Mouse (Mus musculus): ENCODE data around the gene Tmeff2. TPM values are rescaled to one million over a fixed set of nuclear protein-coding genes. Genes with fewer than 3 reads are reported as not detected.

Tmeff2 gene
- polyA plus RNA-seq, 1 experiment from 2014 or later: 7.2 TPM

DNA sequence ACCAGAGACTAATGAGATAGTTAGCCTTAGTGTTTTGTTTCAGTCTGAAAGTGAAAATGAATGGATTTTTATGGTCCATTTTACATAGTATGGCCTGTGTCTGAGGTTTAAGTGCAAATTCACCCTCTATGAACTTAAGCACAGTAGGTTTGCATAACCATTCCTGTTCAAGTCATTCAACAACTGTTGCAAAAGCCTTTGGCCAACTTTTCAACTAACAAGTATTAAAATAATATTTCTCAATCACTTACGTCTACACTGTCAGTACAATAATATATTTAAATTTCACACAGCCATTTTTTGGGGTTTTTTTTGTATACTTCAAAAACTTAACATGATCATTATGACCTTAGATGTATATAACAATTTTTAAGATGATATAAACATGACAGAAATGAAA, 240.9 kb downstream of the Tmeff2 start:
- no peaks in the 10 kb centered on the region for H3K36me3 ChIP-seq (replicated peaks)
- 93% methylated on average over 1 of the region's 1 CpGs for WGBS
- H3K27me3 ChIP-seq (replicated peaks; ENCODE audit: low read depth, poor library complexity, severe bottlenecking): no peaks in the 10 kb centered on the region
- no peak overlapping the region for H3K27ac ChIP-seq (replicated peaks)
- H3K4me1 ChIP-seq: peaks cover 8% of the 10 kb centered on the region
- no peak for DNase-seq (ENCODE audit: low spot score)
- H3K4me3 ChIP-seq: no peak overlapping the region
- H3K9me3 ChIP-seq: no peaks in the 10 kb centered on the region

DNA sequence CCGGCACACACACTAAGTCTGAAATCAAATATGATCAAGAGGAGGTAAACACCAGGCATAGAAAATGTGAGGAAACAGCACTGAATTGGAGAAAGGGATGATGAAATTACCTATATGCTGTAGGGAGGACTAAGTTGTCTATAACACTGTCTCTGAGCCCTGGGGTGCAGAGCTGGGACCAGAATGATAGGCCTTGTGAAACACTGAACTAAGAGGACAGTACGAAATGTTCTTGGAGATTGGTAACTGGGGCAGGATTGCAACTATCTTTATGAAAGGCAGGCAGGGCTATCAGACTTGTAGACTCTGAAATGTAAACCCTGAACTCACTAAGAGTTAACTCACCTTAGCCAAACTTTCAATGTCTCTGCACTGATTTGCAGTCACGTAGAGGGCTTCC, 242.3 kb downstream of the Tmeff2 start:
- Histone ChIP-seq H3K4me3 (no peak overlapping the region), H3K4me1 (peaks cover 8% of the 10 kb centered on the region), H3K36me3 (replicated peaks) (no peaks in the 10 kb centered on the region), H3K27ac (replicated peaks) (no peak overlapping the region), H3K9me3 (no peaks in the 10 kb centered on the region), H3K27me3 (replicated peaks; ENCODE audit: low read depth, poor library complexity, severe bottlenecking) (no peaks in the 10 kb centered on the region)
- no peak for DNase-seq (ENCODE audit: low spot score)
- 80% methylated on average over 3 of the region's 3 CpGs for WGBS

GRCm38 (mm10) chr1:51145693-51146092, 245.2 kb downstream of the Tmeff2 start:
- Histone ChIP-seq H3K9me3 (no peaks in the 10 kb centered on the region), H3K4me1 (peaks cover 16% of the 10 kb centered on the region), H3K27ac (replicated peaks) (no peak overlapping the region), H3K27me3 (replicated peaks; ENCODE audit: low read depth, poor library complexity, severe bottlenecking) (no peaks in the 10 kb centered on the region), H3K4me3 (no peak overlapping the region), H3K36me3 (replicated peaks) (no peaks in the 10 kb centered on the region)
- no peak for DNase-seq (ENCODE audit: low spot score)
- 69% methylated on average over 4 of the region's 4 CpGs for WGBS

GRCm38 (mm10) chr1:51148481-51149137, 248.2 kb downstream of the Tmeff2 start:
- no peak overlapping the region for H3K27ac ChIP-seq (replicated peaks)
- H3K36me3 ChIP-seq (replicated peaks): no peaks in the 10 kb centered on the region

DNA sequence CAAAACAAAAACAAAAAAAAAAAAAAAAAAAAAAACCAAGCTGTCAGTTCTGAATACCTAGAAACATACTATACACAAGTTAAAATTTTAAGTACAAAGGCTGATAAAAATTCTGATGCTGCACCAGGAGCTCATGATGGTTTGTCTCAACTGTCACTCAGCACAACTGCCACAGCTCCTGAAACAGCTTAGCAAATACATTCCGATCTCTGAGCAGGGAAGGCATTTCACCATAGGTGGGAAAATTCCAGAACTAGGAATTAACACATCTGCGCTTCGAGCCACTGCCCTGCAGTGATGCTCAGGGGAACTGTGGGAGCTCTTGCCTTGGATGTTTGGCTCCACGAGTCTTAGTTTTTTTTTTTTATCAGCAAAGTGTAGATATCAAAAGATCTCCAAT, 249.0 kb downstream of the Tmeff2 start:
- Histone ChIP-seq H3K9me3 (no peaks in the 10 kb centered on the region), H3K27ac (replicated peaks) (no peak overlapping the region), H3K4me1 (peaks cover 24% of the 10 kb centered on the region), H3K36me3 (replicated peaks) (no peaks in the 10 kb centered on the region), H3K4me3 (no peak overlapping the region), H3K27me3 (replicated peaks; ENCODE audit: low read depth, poor library complexity, severe bottlenecking) (no peaks in the 10 kb centered on the region)
- WGBS: 66% methylated on average over 4 of the region's 4 CpGs
- no peak for DNase-seq (ENCODE audit: low spot score)

More at GRCm38 (mm10) chr1:51148481-51149137, 248.2 kb downstream of the Tmeff2 start:
- Histone ChIP-seq H3K27me3 (replicated peaks; ENCODE audit: low read depth, poor library complexity, severe bottlenecking) (no peaks in the 10 kb centered on the region), H3K4me1 (peaks cover 24% of the 10 kb centered on the region), H3K4me3 (no peak overlapping the region), H3K9me3 (no peaks in the 10 kb centered on the region)
- no peak for DNase-seq (ENCODE audit: low spot score)
- WGBS: 68% methylated on average over 9 of the region's 9 CpGs

GRCm38 (mm10) chr1:51149890-51150289, 249.4 kb downstream of the Tmeff2 start:
- H3K27me3 ChIP-seq (replicated peaks; ENCODE audit: low read depth, poor library complexity, severe bottlenecking): no peaks in the 10 kb centered on the region
- no peaks in the 10 kb centered on the region for H3K9me3 ChIP-seq
- no peak overlapping the region for H3K4me3 ChIP-seq
- WGBS: 78% methylated on average over 1 of the region's 1 CpGs
- H3K4me1 ChIP-seq: peaks cover 24% of the 10 kb centered on the region
- no peak for DNase-seq (ENCODE audit: low spot score)
- no peak overlapping the region for H3K27ac ChIP-seq (replicated peaks)
- no peaks in the 10 kb centered on the region for H3K36me3 ChIP-seq (replicated peaks)

GRCm38 (mm10) chr1:51152017-51152416, 251.6 kb downstream of the Tmeff2 start:
- Histone ChIP-seq H3K4me3 (no peak overlapping the region), H3K27ac (replicated peaks) (no peak overlapping the region), H3K36me3 (replicated peaks) (no peaks in the 10 kb centered on the region), H3K9me3 (no peaks in the 10 kb centered on the region), H3K27me3 (replicated peaks; ENCODE audit: low read depth, poor library complexity, severe bottlenecking) (no peaks in the 10 kb centered on the region), H3K4me1 (peaks cover 19% of the 10 kb centered on the region)
- peak; percentile 16 for DNase-seq (ENCODE audit: low spot score)
- WGBS: 40% methylated on average over 2 of the region's 2 CpGs

- H3K9me3 ChIP-seq: no peaks in the 10 kb centered on the region
- H3K27ac ChIP-seq (replicated peaks): no peak overlapping the region
- no peak overlapping the region for H3K4me3 ChIP-seq
- H3K4me1 ChIP-seq: peaks cover 19% of the 10 kb centered on the region
- WGBS: 24% methylated on average over 5 of the region's 5 CpGs
- H3K27me3 ChIP-seq (replicated peaks; ENCODE audit: low read depth, poor library complexity, severe bottlenecking): no peaks in the 10 kb centered on the region
- no peaks in the 10 kb centered on the region for H3K36me3 ChIP-seq (replicated peaks)
- DNase-seq (ENCODE audit: low spot score): no peak
These were observed 252.4 kb downstream of the Tmeff2 start for GRCm38 (mm10) chr1:51152856-51153255.

DNA sequence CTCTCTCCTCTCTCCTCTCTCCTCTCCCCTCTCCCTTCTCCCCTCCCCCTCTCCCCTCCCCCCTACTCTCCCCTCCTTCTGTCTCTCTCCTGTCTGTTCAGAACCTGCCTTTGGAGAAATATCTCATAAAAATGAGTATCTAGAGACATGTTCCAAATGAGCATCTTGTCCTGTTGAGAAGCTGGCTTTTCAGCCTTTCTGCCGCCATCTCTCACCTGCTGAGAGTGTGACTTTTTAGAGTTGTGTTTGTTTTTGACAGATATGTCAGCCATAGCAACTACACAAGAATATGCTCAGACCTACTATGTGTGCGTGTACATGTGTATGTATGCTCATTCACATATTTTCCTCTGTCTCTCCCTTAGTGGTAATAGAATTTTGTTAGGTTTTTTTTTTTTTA, 283.8 kb downstream of the Tmeff2 start:
- Histone ChIP-seq H3K36me3 (replicated peaks) (no peaks in the 10 kb centered on the region), H3K4me1 (no peaks in the 10 kb centered on the region), H3K27me3 (replicated peaks; ENCODE audit: low read depth, poor library complexity, severe bottlenecking) (no peaks in the 10 kb centered on the region), H3K27ac (replicated peaks) (no peak overlapping the region), H3K9me3 (no peaks in the 10 kb centered on the region), H3K4me3 (no peak overlapping the region)
- DNase-seq (ENCODE audit: low spot score): no peak
- WGBS: 85% methylated on average over 2 of the region's 2 CpGs

- H3K36me3 ChIP-seq (replicated peaks): no peaks in the 10 kb centered on the region
- no peak overlapping the region for H3K4me3 ChIP-seq
- no peak for DNase-seq (ENCODE audit: low spot score)
- no peaks in the 10 kb centered on the region for H3K4me1 ChIP-seq
- no peaks in the 10 kb centered on the region for H3K27me3 ChIP-seq (replicated peaks; ENCODE audit: low read depth, poor library complexity, severe bottlenecking)
- H3K27ac ChIP-seq (replicated peaks): no peak overlapping the region
- 91% methylated on average over 5 of the region's 5 CpGs for WGBS
- H3K9me3 ChIP-seq: no peaks in the 10 kb centered on the region
These were observed 288.6 kb downstream of the Tmeff2 start for GRCm38 (mm10) chr1:51189008-51189407.

GRCm38 (mm10) chr1:51191253-51191652, 290.8 kb downstream of the Tmeff2 start:
- Histone ChIP-seq H3K9me3 (no peaks in the 10 kb centered on the region), H3K4me3 (no peak overlapping the region), H3K4me1 (no peaks in the 10 kb centered on the region), H3K27ac (replicated peaks) (no peak overlapping the region), H3K27me3 (replicated peaks; ENCODE audit: low read depth, poor library complexity, severe bottlenecking) (no peaks in the 10 kb centered on the region), H3K36me3 (replicated peaks) (no peaks in the 10 kb centered on the region)
- no peak for DNase-seq (ENCODE audit: low spot score)

GRCm38 (mm10) chr1:51191872-51192613, 291.6 kb downstream of the Tmeff2 start:
- Histone ChIP-seq H3K4me1 (no peaks in the 10 kb centered on the region), H3K27ac (replicated peaks) (no peak overlapping the region), H3K9me3 (no peaks in the 10 kb centered on the region), H3K36me3 (replicated peaks) (no peaks in the 10 kb centered on the region), H3K4me3 (no peak overlapping the region), H3K27me3 (replicated peaks; ENCODE audit: low read depth, poor library complexity, severe bottlenecking) (no peaks in the 10 kb centered on the region)
- DNase-seq (ENCODE audit: low spot score): no peak
- 76% methylated on average over 6 of the region's 6 CpGs for WGBS

Measured in embryonic facial prominence, embryonic 10.5 days (tissue).